Mouse (Mus musculus) spleen, adult 18-20 months (tissue): ENCODE results near the gene Stard9.
"Not testable (repeated sequence)": the region's sequence is repeated elsewhere in the genome, so short reads cannot be mapped to it uniquely, and the experiment has no call there.

Source experiments
- DNase-seq, 2 experiments: peaks; one replicate each; pipeline ENCODE4 v3.0.0; 2022; ENCODE audit warnings: mixed read lengths in 2 of 2

The Stard9 gene

DNA sequence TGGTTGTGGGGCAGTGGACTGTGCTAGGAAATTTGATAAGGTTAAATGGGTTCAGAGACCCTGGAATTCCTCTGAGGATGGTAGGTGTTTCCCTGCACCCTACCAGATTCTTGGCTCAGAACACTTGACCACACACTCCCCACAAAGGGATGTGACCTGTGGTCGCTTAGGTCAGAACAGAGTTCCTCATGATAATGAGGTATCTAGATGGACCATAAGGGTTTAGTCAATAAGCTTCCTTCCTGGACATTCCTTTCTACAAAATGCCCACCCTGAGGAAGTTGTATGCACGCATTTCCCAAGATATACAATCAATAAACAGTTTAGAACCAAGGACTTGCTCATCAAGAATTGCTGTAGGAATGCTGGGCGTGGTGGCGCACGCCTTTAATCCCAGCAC is 27.0 kb downstream of the Stard9 start:
- no peak for DNase-seq

- no peak for DNase-seq
These were observed 27.8 kb downstream of the Stard9 start for GRCm38 (mm10) chr2:120656711-120657110.

GRCm38 (mm10) chr2:120658486-120658885 is 29.6 kb downstream of the Stard9 start:
- DNase-seq, result no peak

- DNase-seq, result no peak
These were observed 30.4 kb downstream of the Stard9 start for GRCm38 (mm10) chr2:120659318-120659717.

DNA sequence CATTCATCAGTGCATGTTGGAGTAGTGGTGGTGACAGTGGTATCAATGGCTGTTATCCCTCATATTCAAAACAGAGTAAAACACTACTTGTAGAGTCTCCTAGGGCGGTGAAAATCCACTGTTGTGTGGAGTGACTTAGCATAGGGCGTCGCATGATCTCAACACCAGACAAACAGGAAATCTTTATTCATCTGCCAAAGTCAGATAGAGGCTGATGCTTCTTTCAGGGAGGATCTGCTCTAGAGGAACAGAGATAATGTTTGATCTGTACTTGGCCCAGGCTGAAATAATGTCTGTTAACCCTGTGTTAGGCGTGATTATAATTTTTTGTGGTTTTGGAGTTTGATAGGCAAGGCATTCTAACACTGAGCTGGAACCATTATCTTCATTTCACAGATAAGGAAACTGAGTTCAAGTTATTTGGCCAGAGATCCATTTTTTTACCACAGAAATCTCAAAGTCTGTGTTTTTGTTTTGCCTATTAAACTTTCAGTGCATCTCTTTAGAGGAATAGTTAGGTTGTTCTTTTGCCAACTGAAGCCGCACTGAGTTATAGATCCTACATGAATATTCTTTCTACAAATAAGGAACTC is 31.7 kb downstream of the Stard9 start:
- no peak for DNase-seq

- no peak for DNase-seq
These were observed 33.8 kb downstream of the Stard9 start for GRCm38 (mm10) chr2:120662766-120663165.

DNA sequence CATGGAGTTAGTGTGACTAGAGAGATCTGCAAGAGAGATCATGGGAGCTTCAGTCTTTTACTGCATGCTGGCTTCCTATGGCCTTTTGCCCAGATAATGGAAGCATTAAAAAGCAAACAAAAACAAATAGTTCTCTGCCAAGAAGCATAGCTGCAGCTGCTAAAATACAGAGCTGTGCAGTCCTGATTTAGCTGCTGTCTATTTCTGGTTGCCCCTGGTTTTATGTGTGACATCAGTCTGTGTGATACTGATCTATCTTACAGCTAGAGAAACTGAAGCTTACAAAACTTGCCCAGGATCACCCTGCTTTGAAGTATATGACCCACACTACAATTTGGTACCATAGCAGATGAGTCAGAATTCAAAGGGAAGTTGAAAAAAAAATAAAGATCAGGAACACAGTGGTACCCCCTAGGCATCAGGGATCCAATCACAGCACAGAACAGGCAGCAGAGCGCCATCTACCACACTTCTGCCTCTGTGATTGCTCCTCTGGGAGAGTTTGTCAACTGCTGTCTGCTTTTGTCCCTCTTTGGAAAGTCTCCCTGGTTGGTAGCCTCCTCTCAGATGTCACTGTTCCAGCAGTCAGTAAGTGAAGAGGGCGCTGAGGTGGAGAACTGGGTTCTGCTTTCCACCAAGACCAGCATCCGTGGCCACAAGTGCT is 34.7 kb downstream of the Stard9 start:
- no peak for DNase-seq

GRCm38 (mm10) chr2:120667446-120667845 is 38.5 kb downstream of the Stard9 start:
- no peak for DNase-seq

- DNase-seq, result no peak
These were observed 41.3 kb downstream of the Stard9 start for GRCm38 (mm10) chr2:120670253-120670652.

DNA sequence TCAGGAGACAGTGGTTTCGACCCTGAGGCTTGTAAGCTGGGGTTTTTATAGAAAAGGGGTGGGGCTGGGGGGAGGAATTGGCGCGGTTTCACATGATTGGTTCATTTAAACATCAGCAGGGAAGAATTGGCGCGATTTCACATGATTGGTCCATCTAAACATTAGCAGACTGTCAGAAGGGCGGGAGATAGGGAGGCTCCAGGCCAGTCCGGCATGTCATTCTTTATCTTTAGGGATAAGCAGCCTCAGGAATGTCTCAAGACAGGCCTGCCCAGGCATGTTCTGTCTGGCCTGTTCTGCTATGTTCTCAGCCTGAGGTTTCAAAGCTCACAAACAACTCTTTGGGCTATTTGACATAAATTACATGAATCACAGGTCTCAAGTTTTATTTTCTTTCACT is 52.2 kb downstream of the Stard9 start:
- DNase-seq, result not testable (repeated sequence)

GRCm38 (mm10) chr2:120697767-120698166 is 68.8 kb downstream of the Stard9 start:
- no peak for DNase-seq

DNA sequence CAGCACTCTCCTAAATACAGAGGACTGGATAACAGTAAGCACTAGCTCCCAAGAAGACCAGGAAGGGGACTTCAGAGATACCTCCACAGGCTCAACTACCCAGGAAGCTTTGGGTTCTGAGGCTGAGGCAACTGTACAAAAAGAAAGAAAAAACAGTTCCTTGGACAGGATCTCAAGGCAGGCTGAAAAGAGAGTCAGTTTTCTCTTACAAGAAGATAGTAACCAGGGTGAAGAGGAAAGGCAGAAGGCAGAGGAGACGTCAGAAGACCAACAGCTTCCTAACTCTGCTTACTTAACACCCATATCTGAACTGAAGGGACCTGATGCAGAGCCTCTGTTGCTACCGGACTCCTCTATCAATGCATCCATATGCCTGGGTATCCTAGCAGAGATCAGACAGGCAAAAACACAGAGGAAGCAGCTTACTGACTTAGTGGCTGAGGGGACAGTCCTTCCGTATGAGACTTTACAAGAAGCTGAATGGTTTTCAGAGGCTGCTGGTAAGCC is 71.5 kb downstream of the Stard9 start:
- DNase-seq, result no peak

DNA sequence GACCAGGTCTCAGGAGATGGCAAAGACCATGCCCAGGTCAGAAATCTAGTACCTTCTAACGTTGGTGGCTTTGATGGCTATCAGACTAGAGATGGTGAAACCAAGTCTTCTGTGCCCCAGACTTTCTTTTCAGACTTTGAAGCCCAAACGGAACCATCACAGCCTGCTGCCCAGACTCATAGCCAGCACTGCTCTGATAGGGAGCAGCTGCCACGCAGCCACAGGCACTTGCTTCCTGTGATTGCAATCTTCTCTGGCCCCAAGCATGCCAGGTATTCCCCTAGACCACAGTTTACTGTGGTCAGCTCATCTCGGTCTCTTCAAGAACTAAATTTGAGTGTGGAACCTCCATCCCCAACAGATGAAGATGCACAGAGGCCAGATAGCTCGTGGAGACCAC is 73.8 kb downstream of the Stard9 start:
- no peak for DNase-seq

DNA sequence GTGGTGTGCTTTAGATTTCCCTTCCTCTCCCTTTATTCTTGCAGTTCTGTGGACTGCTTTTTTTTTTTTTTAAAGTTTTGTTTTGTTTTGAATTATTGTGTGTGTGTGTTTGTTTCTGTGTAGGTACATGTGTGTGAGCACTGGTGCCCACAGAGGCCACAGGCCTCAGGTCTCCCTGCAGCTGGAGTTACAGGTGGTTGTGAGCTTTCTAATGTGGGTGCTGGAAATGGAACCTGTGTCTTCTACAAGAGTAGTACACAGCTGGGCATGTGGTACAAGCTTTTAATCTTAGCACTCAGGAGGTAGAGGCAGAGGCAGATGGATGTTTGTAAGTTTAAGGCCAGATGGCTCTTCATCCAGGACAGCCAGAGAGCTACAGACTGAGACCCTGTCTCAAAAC is 78.1 kb downstream of the Stard9 start:
- no peak for DNase-seq

DNA sequence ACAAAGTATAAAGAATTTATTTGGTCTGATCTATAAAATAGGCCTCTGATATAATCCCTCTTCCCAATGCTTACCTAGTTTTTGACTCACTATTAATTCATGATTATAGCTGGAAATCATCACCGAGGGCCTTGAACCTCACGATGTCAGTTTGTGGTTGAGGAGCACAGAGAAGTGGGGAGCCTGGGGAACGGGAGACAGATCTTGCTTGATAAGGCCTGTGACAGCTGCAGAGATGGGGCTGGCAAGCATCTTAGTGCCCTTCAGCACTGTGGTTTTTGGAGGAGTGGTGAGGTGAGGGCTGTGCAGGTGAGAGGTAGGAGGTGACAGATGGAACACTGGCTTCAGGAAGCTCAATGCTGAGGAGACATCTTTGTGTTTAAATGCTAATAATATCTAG is 81.2 kb downstream of the Stard9 start:
- DNase-seq, result no peak

GRCm38 (mm10) chr2:120710948-120711347 is 82.0 kb downstream of the Stard9 start:
- DNase-seq, result no peak

DNA sequence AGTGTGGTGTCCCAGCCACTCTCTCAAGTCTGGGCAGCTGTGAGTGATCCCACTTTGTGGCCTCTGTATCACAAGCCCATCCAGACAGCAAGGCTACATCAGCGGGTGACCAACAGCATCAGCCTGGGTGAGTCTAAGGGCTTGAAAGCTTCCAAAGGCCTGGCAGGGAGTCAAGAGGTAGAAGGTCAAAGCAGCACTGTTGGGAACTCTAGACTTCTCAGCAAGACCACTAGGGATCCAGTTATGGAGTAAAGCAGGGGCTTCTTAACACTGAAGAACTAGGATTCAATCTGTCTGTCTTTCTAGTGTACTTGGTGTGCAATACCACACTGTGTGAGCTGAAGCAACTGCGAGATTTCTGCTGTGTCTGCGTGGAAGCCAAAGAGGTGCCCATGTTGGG is 84.5 kb downstream of the Stard9 start:
- no peak for DNase-seq

DNA sequence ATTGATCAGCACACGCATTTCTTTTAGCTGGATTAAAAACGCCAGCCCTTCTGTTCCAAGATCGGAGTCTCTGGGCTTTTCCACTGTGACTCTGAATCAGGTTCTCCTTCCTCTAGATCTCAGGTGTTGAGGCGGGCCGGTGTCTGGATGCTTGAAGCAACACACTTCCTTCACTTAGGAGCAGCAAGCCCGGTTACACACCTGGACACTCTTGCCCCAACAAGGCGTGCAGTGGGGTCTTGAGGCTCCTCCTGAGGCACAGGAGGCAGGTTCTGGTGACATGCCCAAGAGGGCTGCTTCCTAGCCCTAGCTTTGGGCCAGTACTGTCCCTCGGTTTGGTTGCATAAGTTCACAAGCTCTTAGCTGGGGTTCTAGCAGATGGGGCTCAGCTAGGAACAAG is 89.6 kb downstream of the Stard9 start:
- DNase-seq, result no peak

GRCm38 (mm10) chr2:120720821-120721220 is 91.9 kb downstream of the Stard9 start:
- no peak for DNase-seq

DNA sequence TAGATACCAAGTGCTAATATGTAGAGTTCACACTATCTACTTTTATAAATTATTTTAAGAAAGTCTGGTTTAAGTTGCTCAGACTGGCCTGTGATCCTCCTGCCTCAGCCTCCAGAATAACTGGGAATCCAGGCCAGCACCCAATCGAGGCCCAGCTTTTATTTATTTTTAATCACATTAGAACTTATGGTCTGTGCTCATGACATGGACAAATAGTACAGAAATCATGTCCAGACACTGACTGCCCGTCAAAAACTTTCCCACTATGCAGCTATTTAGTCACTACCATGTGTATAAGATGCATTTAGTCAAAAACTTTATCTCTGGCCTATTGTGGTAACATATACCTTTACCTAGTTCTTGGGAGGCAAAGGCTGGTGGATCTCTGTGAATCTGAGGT is 93.0 kb downstream of the Stard9 start:
- DNase-seq, result no peak

- no peak for DNase-seq
These were observed 93.6 kb downstream of the Stard9 start for GRCm38 (mm10) chr2:120722491-120722890.

DNA sequence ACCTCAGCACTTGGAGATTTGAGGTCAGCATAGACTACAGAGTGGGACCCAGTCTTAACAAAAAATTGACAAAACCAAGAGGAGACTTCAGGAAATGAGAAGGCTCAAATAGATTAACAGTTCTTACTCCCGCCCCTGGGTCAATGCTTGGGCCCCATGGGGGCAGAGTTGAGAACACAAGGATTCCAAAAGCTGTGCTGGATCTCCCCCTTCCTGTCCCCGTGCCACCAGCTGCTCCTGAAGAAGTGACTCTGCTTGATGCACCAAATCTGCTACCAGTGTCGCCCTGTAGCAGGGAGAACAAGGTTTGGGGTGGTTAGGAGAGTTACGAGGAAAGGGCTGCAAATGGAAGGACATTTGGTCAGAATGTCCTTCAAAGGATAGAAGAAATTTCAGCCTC is 94.7 kb downstream of the Stard9 start:
- DNase-seq, result no peak

GRCm38 (mm10) chr2:120724176-120724575 is 95.3 kb downstream of the Stard9 start:
- DNase-seq, result no peak

GRCm38 (mm10) chr2:120729775-120730585 is 101.1 kb downstream of the Stard9 start:
- no peak for DNase-seq
